Comparison of ENCODE assay signal across 10 mouse cellular contexts in the genomic region with DNA sequence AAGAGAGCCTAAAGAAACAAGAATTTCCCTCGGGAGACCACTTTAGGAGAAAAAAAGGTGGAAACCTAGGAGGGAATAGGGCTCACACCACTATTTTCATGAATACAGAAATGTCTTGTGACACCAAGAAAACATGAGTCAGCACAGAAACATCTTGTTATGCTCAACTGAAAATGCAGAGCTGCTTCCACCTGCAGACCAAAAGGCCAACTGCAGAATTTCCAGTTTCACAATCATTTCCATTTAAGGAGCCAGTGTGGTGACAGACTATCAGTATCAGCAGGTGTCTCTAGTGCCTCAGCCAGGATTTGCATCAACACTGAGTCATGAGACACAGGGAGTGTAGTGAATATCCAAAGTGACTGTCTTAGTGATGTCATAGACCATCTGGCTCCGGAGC. TPM values are rescaled to one million over a fixed set of nuclear protein-coding genes. Genes with fewer than 3 reads are reported as not detected.
DNase-seq lines count a peak whose midpoint lies in the region; ATAC-seq and TF ChIP-seq lines count a peak whose summit lies in the region.
"Had no signal": no experiment of that assay in that cellular context is flagged by ENCODE, and none has a peak within 500 bp of the region (broad histone marks: within the 10 kb centered on the region; RNA-seq: fewer than 3 reads in every experiment).

No protein-coding gene starts in this region.

- peak; percentile 78; the same call in 1 of the 2 replicates for ATAC-seq in hindbrain, postnatal 0 days
- 0 out of 2 replicates have a peak, but pooled peaks have one; percentile 33 for ATAC-seq in intestine, embryonic 16.5 days

- no peak overlapping the region for H3K4me3 ChIP-seq in hindbrain, postnatal 0 days (ENCODE audit: low read length)
- H3K4me3 ChIP-seq in hindbrain, embryonic 10.5 days = no peak overlapping the region
- H3K4me3 ChIP-seq in CH12.LX (replicated peaks in 1 of 3; ENCODE audit: low read depth in 2 of 3, low read length in 2 of 3, poor library complexity in 1 of 3) = peak overlapping the region in 1 of 3 experiments; percentile 46
- no peak overlapping the region for H3K4me3 ChIP-seq in cortical plate, adult 2 months (ENCODE audit: insufficient read depth, low read length)
- no peak overlapping the region for H3K4me3 ChIP-seq in intestine, embryonic 16.5 days (ENCODE audit: low read length)
- no peak overlapping the region for H3K4me3 ChIP-seq in thymus, adult 2 months (ENCODE audit: control insufficient read depth, insufficient read depth, low read length)
- H3K4me3 ChIP-seq: limb, embryonic 15.5 days; stomach, embryonic 15.5 days had no signal

- WGBS in hindbrain, postnatal 0 days = 70% methylated on average over 2 of the region's 2 CpGs
- WGBS in hindbrain, embryonic 10.5 days = 73% methylated on average over 2 of the region's 2 CpGs
- WGBS in intestine, embryonic 16.5 days = 65% methylated on average over 2 of the region's 2 CpGs
- 75% methylated on average over 2 of the region's 2 CpGs for WGBS in thymus, adult 2 months

- TF ChIP-seq RAD21 in CH12.LX (IDR thresholded peaks at IDR 0.05; ENCODE audit: low read depth, low read length) = peak; percentile 95

- dilution Hi-C loops in CH12.LX (cut with MboI; ENCODE audit: extremely low pct_ligation_motif_present, extremely low pct_unique_long_range_greater_than_20kb, low sequenced_read_pairs) = no loop called here

- in situ Hi-C loops in CH12.LX (cut with MboI; ENCODE audit: low pct_ligation_motif_present, low pct_unique_long_range_greater_than_20kb, low sequenced_read_pairs) = no loop called here

- no peak overlapping the region for H3K27ac ChIP-seq in hindbrain, postnatal 0 days
- no peak overlapping the region for H3K27ac ChIP-seq in hindbrain, embryonic 10.5 days
- no peak overlapping the region for H3K27ac ChIP-seq in CH12.LX (ENCODE audit: insufficient read depth, low read depth)
- no peak overlapping the region for H3K27ac ChIP-seq in cortical plate, adult 2 months (ENCODE audit: insufficient read depth, low read length)
- H3K27ac ChIP-seq in intestine, embryonic 16.5 days (ENCODE audit: low read length) = no peak overlapping the region
- H3K27ac ChIP-seq in thymus, adult 2 months (ENCODE audit: control insufficient read depth, insufficient read depth, low read length) = no peak overlapping the region
- H3K27ac ChIP-seq: limb, embryonic 15.5 days; stomach, embryonic 15.5 days had no signal

- no peak overlapping the region for H3K9ac ChIP-seq in hindbrain, postnatal 0 days (replicated peaks; ENCODE audit: low read length)
- H3K9ac ChIP-seq in CH12.LX (ENCODE audit: insufficient read depth, low read depth) = peak overlapping the region; percentile 36; the same call in 1 of the 2 replicates
- H3K9ac ChIP-seq in intestine, embryonic 16.5 days (ENCODE audit: low read depth, low read length) = no peak overlapping the region
- H3K9ac ChIP-seq: limb, embryonic 15.5 days; stomach, embryonic 15.5 days had no signal

- DNase-seq in hindbrain, postnatal 0 days (ENCODE audit: low spot score) = peak; percentile 62
- no peak for DNase-seq in hindbrain, embryonic 10.5 days (ENCODE audit: low spot score)
- DNase-seq in CH12.LX (ENCODE audit: extremely low read depth) = peak; percentile 98
- DNase-seq in lung, postnatal 14 days = peak; percentile 1
- DNase-seq in T-cell, adult 2 months (ENCODE audit: low spot score) = no peak
- no peak for DNase-seq in thymus, adult 2 months

- TF ChIP-seq CTCF in hindbrain, postnatal 0 days (IDR thresholded peaks at IDR 0.05; ENCODE audit: low read depth) = peak; percentile 58
- peak; percentile 21 to 96; a peak in 3 of 4 replicates for TF ChIP-seq CTCF in CH12.LX (conservative IDR thresholded peaks at IDR 0.05 in 1 of 2, IDR thresholded peaks at IDR 0.05 in 1 of 2; ENCODE audit: low read depth in 2 of 2, low read length in 2 of 2)
- TF ChIP-seq CTCF in cortical plate, adult 2 months (IDR thresholded peaks at IDR 0.05; ENCODE audit: extremely low read depth, insufficient read depth, low read length) = peak; percentile 27; the same call in 1 of the 2 replicates
- no peak for TF ChIP-seq CTCF in thymus, adult 2 months (IDR thresholded peaks at IDR 0.05; ENCODE audit: borderline replicate concordance, control insufficient read depth, extremely low read depth, insufficient read depth, low read length, poor library complexity)

- no peaks in the 10 kb centered on the region for H3K9me3 ChIP-seq in hindbrain, postnatal 0 days (ENCODE audit: low read length)
- H3K9me3 ChIP-seq in hindbrain, embryonic 10.5 days = no peaks in the 10 kb centered on the region
- H3K9me3 ChIP-seq in CH12.LX (replicated peaks; ENCODE audit: low read length) = no peaks in the 10 kb centered on the region
- H3K9me3 ChIP-seq in intestine, embryonic 16.5 days (ENCODE audit: control insufficient read depth, low read length) = no peaks in the 10 kb centered on the region
- H3K9me3 ChIP-seq: limb, embryonic 15.5 days; stomach, embryonic 15.5 days had no signal

- peak; percentile 98 for TF ChIP-seq EP300 in CH12.LX (IDR thresholded peaks at IDR 0.05; ENCODE audit: low read length)

- H3K27me3 ChIP-seq in hindbrain, postnatal 0 days (ENCODE audit: insufficient read depth, low read length) = no peaks in the 10 kb centered on the region
- H3K27me3 ChIP-seq in hindbrain, embryonic 10.5 days (ENCODE audit: insufficient read depth, poor library complexity, severe bottlenecking) = no peaks in the 10 kb centered on the region
- H3K27me3 ChIP-seq in CH12.LX (replicated peaks) = no peaks in the 10 kb centered on the region
- H3K27me3 ChIP-seq in intestine, embryonic 16.5 days (replicated peaks; ENCODE audit: control insufficient read depth, insufficient read depth, low read length) = no peaks in the 10 kb centered on the region
- no peaks in the 10 kb centered on the region for H3K27me3 ChIP-seq in thymus, adult 2 months (ENCODE audit: control insufficient read depth, insufficient read depth, low read length)
- H3K27me3 ChIP-seq: limb, embryonic 15.5 days; stomach, embryonic 15.5 days had no signal

- no peaks in the 10 kb centered on the region for H3K4me1 ChIP-seq in hindbrain, postnatal 0 days (ENCODE audit: insufficient read depth, low read length)
- no peaks in the 10 kb centered on the region for H3K4me1 ChIP-seq in hindbrain, embryonic 10.5 days (replicated peaks)
- H3K4me1 ChIP-seq in CH12.LX (ENCODE audit: control insufficient read depth in 1 of 2, insufficient read depth in 2 of 2) = peaks cover 10 to 36% of the 10 kb centered on the region in 2 experiments
- H3K4me1 ChIP-seq in cortical plate, adult 2 months (ENCODE audit: control insufficient read depth, insufficient read depth, low read length) = no peaks in the 10 kb centered on the region; the same call in 1 of the 2 replicates
- no peaks in the 10 kb centered on the region for H3K4me1 ChIP-seq in intestine, embryonic 16.5 days (ENCODE audit: control insufficient read depth, insufficient read depth, low read length)
- H3K4me1 ChIP-seq in thymus, adult 2 months (replicated peaks; ENCODE audit: control insufficient read depth, insufficient read depth, low read length) = no peaks in the 10 kb centered on the region
- H3K4me1 ChIP-seq: limb, embryonic 15.5 days; stomach, embryonic 15.5 days had no signal

- no peaks in the 10 kb centered on the region for H3K36me3 ChIP-seq in hindbrain, postnatal 0 days (ENCODE audit: insufficient read depth, low read length)
- no peaks in the 10 kb centered on the region for H3K36me3 ChIP-seq in hindbrain, embryonic 10.5 days
- no peaks in the 10 kb centered on the region for H3K36me3 ChIP-seq in CH12.LX (replicated peaks in 1 of 2; ENCODE audit: control insufficient read depth in 1 of 2, insufficient read depth in 1 of 2, low read length in 1 of 2)
- H3K36me3 ChIP-seq in intestine, embryonic 16.5 days (ENCODE audit: control insufficient read depth, insufficient read depth, low read length) = no peaks in the 10 kb centered on the region
- no peaks in the 10 kb centered on the region for H3K36me3 ChIP-seq in thymus, adult 2 months (ENCODE audit: control insufficient read depth, insufficient read depth, low read length)
- H3K36me3 ChIP-seq: limb, embryonic 15.5 days; stomach, embryonic 15.5 days had no signal

- H3K4me2 ChIP-seq in hindbrain, postnatal 0 days (ENCODE audit: low read depth, low read length) = no peak overlapping the region
- H3K4me2 ChIP-seq in CH12.LX (ENCODE audit: insufficient read depth, low read depth, poor library complexity, severe bottlenecking) = peak overlapping the region; percentile 65
- no peak overlapping the region for H3K4me2 ChIP-seq in intestine, embryonic 16.5 days (ENCODE audit: low read depth, low read length)
- H3K4me2 ChIP-seq: limb, embryonic 15.5 days; stomach, embryonic 15.5 days had no signal

- TF ChIP-seq POLR2A in CH12.LX (IDR thresholded peaks at IDR 0.05; ENCODE audit: low read depth, low read length) = no peak
- no peak for TF ChIP-seq POLR2A in cortical plate, adult 2 months (IDR thresholded peaks at IDR 0.05; ENCODE audit: extremely low read depth, insufficient read depth, low read length)
- TF ChIP-seq POLR2A in thymus, adult 2 months (IDR thresholded peaks at IDR 0.05; ENCODE audit: control insufficient read depth, extremely low read depth, insufficient read depth, low read length, poor library complexity) = no peak

- no peaks in the 10 kb centered on the region for H3K79me2 ChIP-seq in CH12.LX (replicated peaks; ENCODE audit: control insufficient read depth, extremely low read depth, insufficient read depth, poor library complexity, severe bottlenecking)

TF ChIP-seq in CH12.LX, 34 proteins besides CTCF, POLR2A, EP300 and RAD21 (continues in another document):
- 0 out of 2 replicates have a peak, but pooled peaks have one; percentile 15 for TF ChIP-seq ZC3H11A (IDR thresholded peaks at IDR 0.05; ENCODE audit: low read depth, low read length)
- no peak for TF ChIP-seq ELF1 (IDR thresholded peaks at IDR 0.05; ENCODE audit: low read depth, low read length)
- peak; percentile 80 for TF ChIP-seq SMC3 (IDR thresholded peaks at IDR 0.05; ENCODE audit: low read depth, low read length)
- no peak for TF ChIP-seq ZMIZ1 (IDR thresholded peaks at IDR 0.05; ENCODE audit: low read depth, low read length)
- no peak for TF ChIP-seq TBP (conservative IDR thresholded peaks at IDR 0.05; ENCODE audit: low read depth, low read length)
- TF ChIP-seq CHD2 (IDR thresholded peaks at IDR 0.05; ENCODE audit: low read length) = peak; percentile 47; the same call in 1 of the 2 replicates
- peak; percentile 98 for TF ChIP-seq ETS1 (conservative IDR thresholded peaks at IDR 0.05; ENCODE audit: low read depth, low read length)

RNA-seq across cellular contexts. Expression of a gene that starts 15.3 kb away (rescaled TPM):
- total RNA-seq in hindbrain, postnatal 0 days (2014; rRNA removed) = not detected in 2 replicates
- not detected in 2 replicates for polyA plus RNA-seq in hindbrain, postnatal 0 days (2015; fragmentation: Nextera tagmentation; extraction: Ambion mirVana)
- polyA plus RNA-seq in hindbrain, embryonic 10.5 days (2016; fragmentation: Nextera tagmentation; extraction: Ambion mirVana) = not detected in 2 replicates
- total RNA-seq in CH12.LX (2012; rRNA removed) (not detected in 2 replicates), CH12.LX (2014; rRNA removed) (not detected in 2 replicates)
- polyA plus RNA-seq in CH12.LX (2012; ENCODE audit: insufficient read length, low read depth) = not detected in 2 replicates
- polyA plus RNA-seq in cortical plate, adult 2 months (2012; rRNA removed) = not detected in 2 replicates
- polyA plus RNA-seq in intestine, embryonic 16.5 days (2015; fragmentation: Nextera tagmentation; extraction: Ambion mirVana) = not detected in 2 replicates
- not detected in 2 replicates for polyA plus RNA-seq in thymus, adult 2 months (2012; rRNA removed)
- polyA plus RNA-seq: limb, embryonic 15.5 days; stomach, embryonic 15.5 days had no signal

Comparison
In these comparisons a context has a peak if more than half of its experiments do, and no peak if none do; other contexts are left out.
1. DNase-seq: peak in hindbrain, postnatal 0 days (single experiment), CH12.LX (single experiment) and lung, postnatal 14 days (single experiment); none in hindbrain, embryonic 10.5 days (single experiment), T-cell, adult 2 months (single experiment) and thymus, adult 2 months (single experiment).